11 mouse cellular contexts compared by ENCODE assay signal in the genomic region with DNA sequence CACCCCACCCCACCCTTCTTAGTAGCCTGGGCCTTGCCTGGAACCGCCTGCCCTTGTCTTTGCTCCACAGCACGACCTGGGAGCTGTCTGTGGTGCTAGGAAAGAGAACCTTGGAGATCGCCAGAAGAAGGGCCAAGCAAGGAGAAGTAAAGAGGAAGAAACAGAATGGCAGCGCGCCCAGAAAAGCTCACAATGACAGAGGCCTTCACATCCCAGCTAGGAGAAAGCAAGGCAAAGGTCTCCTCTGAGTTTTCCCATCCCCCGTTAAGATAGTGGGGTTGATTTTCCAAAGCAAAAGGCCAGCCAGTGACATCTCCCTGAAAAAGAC. TPM values are rescaled to one million over a fixed set of nuclear protein-coding genes. Genes with fewer than 3 reads are reported as not detected.
A peak's percentile ranks its signal among the peaks of the same experiment; 100 is the strongest.
DNase-seq lines count a peak whose midpoint lies in the region; ATAC-seq lines count a peak whose summit lies in the region.
"Had no signal": no experiment of that assay in that cellular context is flagged by ENCODE, and none has a peak within 500 bp of the region (broad histone marks: within the 10 kb centered on the region; RNA-seq: fewer than 3 reads in every experiment).

No protein-coding gene starts in this region.

- no peak overlapping the region for H3K9ac ChIP-seq in kidney, embryonic 14.5 days (ENCODE audit: low read depth, low read length)
- H3K9ac ChIP-seq in neural tube, embryonic 11.5 days (ENCODE audit: low read length) = no peak overlapping the region

- no peaks in the 10 kb centered on the region for H3K4me1 ChIP-seq in kidney, embryonic 14.5 days (ENCODE audit: control insufficient read depth, insufficient read depth, low read length)
- no peaks in the 10 kb centered on the region for H3K4me1 ChIP-seq in neural tube, embryonic 11.5 days (ENCODE audit: control insufficient read depth, insufficient read depth, low read length)

- no peak overlapping the region for H3K4me3 ChIP-seq in kidney, embryonic 14.5 days (ENCODE audit: low read length)
- H3K4me3 ChIP-seq in neural tube, embryonic 11.5 days (ENCODE audit: low read depth, low read length) = no peak overlapping the region
- H3K4me3 ChIP-seq: hindbrain, embryonic 10.5 days; left cerebral cortex, adult 2 months had no signal

- H3K36me3 ChIP-seq in kidney, embryonic 14.5 days (ENCODE audit: control insufficient read depth, insufficient read depth, low read length) = no peaks in the 10 kb centered on the region
- no peaks in the 10 kb centered on the region for H3K36me3 ChIP-seq in neural tube, embryonic 11.5 days (ENCODE audit: control insufficient read depth, insufficient read depth, low read length)
- H3K36me3 ChIP-seq: hindbrain, embryonic 10.5 days had no signal

- H3K9me3 ChIP-seq in kidney, embryonic 14.5 days (ENCODE audit: control insufficient read depth, low read length) = no peaks in the 10 kb centered on the region
- H3K9me3 ChIP-seq in neural tube, embryonic 11.5 days (ENCODE audit: control insufficient read depth, low read length) = no peaks in the 10 kb centered on the region
- H3K9me3 ChIP-seq: hindbrain, embryonic 10.5 days had no signal

- ATAC-seq in kidney, embryonic 14.5 days (ENCODE audit: low FRiP score, low TSS enrichment) = no peak
- no peak for ATAC-seq in neural tube, embryonic 11.5 days (ENCODE audit: insufficient read depth, low FRiP score, low TSS enrichment)
- no peak for ATAC-seq in megakaryocyte-erythroid progenitor cell, adult 5-6 weeks (replicated peaks; ENCODE audit: low FRiP score, low TSS enrichment, poor library complexity, severe bottlenecking)

- DNase-seq in adrenal gland, postnatal 10 days = peak; percentile 33
- DNase-seq in adrenal gland, postnatal 4 days (ENCODE audit: low spot score in 2 of 2) = no peak
- DNase-seq in kidney, postnatal 4 days = peak; percentile 65 to 69
- DNase-seq in embryo, embryonic 11 days = peak; percentile 73
- DNase-seq in neural tube, embryonic 11.5 days (ENCODE audit: low spot score) = peak; percentile 45
- DNase-seq in T-cell, adult 2 months (ENCODE audit: low spot score) = no peak

- H3K4me2 ChIP-seq in kidney, embryonic 14.5 days (replicated peaks; ENCODE audit: low read depth, low read length) = no peak overlapping the region
- H3K4me2 ChIP-seq in neural tube, embryonic 11.5 days (ENCODE audit: low read depth) = no peak overlapping the region

- peaks cover 89% of the 10 kb centered on the region for H3K27me3 ChIP-seq in kidney, embryonic 14.5 days (ENCODE audit: control insufficient read depth, insufficient read depth, low read length)
- H3K27me3 ChIP-seq in neural tube, embryonic 11.5 days (ENCODE audit: control insufficient read depth, insufficient read depth, low read length) = peaks cover 90% of the 10 kb centered on the region

- H3K27ac ChIP-seq in kidney, embryonic 14.5 days (ENCODE audit: low read depth, low read length) = no peak overlapping the region
- H3K27ac ChIP-seq in neural tube, embryonic 11.5 days (ENCODE audit: low read depth, low read length) = no peak overlapping the region
- H3K27ac ChIP-seq: hindbrain, embryonic 10.5 days; left cerebral cortex, adult 2 months had no signal

- 0% methylated on average over 6 of the region's 6 CpGs for WGBS in kidney, embryonic 14.5 days
- WGBS in neural tube, embryonic 11.5 days = under 1% methylated on average over 6 of the region's 6 CpGs

RNA-seq across cellular contexts. Expression of a gene that starts 9.2 kb away (rescaled TPM):
- total RNA-seq in adrenal gland, postnatal 10 days (2021) = not detected
- total RNA-seq in adrenal gland, postnatal 4 days (2021) = not detected
- not detected in 2 replicates for polyA plus RNA-seq in kidney, embryonic 14.5 days (2014; fragmentation: Nextera tagmentation; extraction: Ambion mirVana)
- polyA plus RNA-seq in neural tube, embryonic 11.5 days (2014; fragmentation: Nextera tagmentation; extraction: Ambion mirVana) = 3.9 and 4.2 TPM in 2 replicates
- not detected in 2 replicates for total RNA-seq in megakaryocyte-erythroid progenitor cell, adult 5-6 weeks (2014; fragmentation: Nextera tagmentation)
- not detected in 2 replicates for total RNA-seq in megakaryocyte-erythroid progenitor cell, adult 5-6 weeks (2017)
- polyA plus RNA-seq: lung, embryonic 16.5 days had no signal

Comparison
In these comparisons a context has a peak if more than half of its experiments do, and no peak if none do; other contexts are left out.
1. DNase-seq: peak in adrenal gland, postnatal 10 days (single experiment), kidney, postnatal 4 days (2 of 2), embryo, embryonic 11 days (single experiment) and neural tube, embryonic 11.5 days (single experiment); none in adrenal gland, postnatal 4 days (0 of 2) and T-cell, adult 2 months (single experiment).